Mouse (Mus musculus): Measurements from ENCODE around the gene Secisbp2. TPM values are rescaled to one million over a fixed set of nuclear protein-coding genes. Genes with fewer than 3 reads are reported as not detected.

Secisbp2 gene
- polyA plus RNA-seq, 1 experiment from 2014 or later, result 21.2 TPM

DNA sequence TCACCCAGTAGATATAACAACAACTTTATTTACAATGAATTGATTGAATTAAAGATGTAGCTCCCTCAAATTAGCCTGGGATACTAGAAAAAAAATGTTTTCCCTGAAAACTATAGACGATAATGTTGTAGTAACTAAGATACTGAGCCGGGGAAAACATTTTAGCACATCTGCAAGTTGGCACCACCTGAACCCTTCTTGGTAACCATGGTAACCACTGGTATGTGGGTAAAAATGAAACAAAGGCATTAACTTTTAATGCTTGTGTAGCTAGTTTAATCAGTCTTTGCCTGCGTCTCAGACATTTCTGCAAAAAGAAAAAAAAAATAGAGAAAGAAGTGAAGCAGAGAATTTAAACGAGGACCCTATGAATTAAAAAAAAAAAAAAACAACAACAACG is 40.0 kb upstream of the Secisbp2 start:
- no peaks in the 10 kb centered on the region for H3K4me1 ChIP-seq (replicated peaks; ENCODE audit: control insufficient read depth, insufficient read depth)
- H3K4me3 ChIP-seq (ENCODE audit: low read depth, low read length), result no peak overlapping the region
- no peak overlapping the region for H3K27ac ChIP-seq (replicated peaks)
- peak overlapping the region; percentile 23; the same call in 1 of the 2 replicates for H3K4me2 ChIP-seq (replicated peaks; ENCODE audit: low read depth)
- H3K36me3 ChIP-seq (ENCODE audit: control insufficient read depth, insufficient read depth, low read length), result no peaks in the 10 kb centered on the region
- H3K27me3 ChIP-seq (ENCODE audit: control insufficient read depth, insufficient read depth, low read length), result no peaks in the 10 kb centered on the region
- no peak overlapping the region for H3K9ac ChIP-seq (ENCODE audit: low read length)
- DNase-seq (ENCODE audit: low spot score), result no peak
- 33% methylated on average over 5 of the region's 5 CpGs for WGBS
- no peaks in the 10 kb centered on the region for H3K9me3 ChIP-seq (ENCODE audit: control insufficient read depth, low read length)
- no peak for ATAC-seq (ENCODE audit: low FRiP score, low TSS enrichment)
- TF ChIP-seq CTCF (IDR thresholded peaks at IDR 0.05; ENCODE audit: low read depth), result no peak
- TF ChIP-seq EP300 (optimal IDR thresholded peaks at IDR 0.05), result no peak

- H3K36me3 ChIP-seq (ENCODE audit: control insufficient read depth, insufficient read depth, low read length), result no peaks in the 10 kb centered on the region
- H3K27me3 ChIP-seq (ENCODE audit: control insufficient read depth, insufficient read depth, low read length), result no peaks in the 10 kb centered on the region
- TF ChIP-seq EP300 (optimal IDR thresholded peaks at IDR 0.05) (no peak), CTCF (IDR thresholded peaks at IDR 0.05; ENCODE audit: low read depth) (no peak)
- H3K9me3 ChIP-seq (ENCODE audit: control insufficient read depth, low read length), result no peaks in the 10 kb centered on the region
- H3K4me3 ChIP-seq (ENCODE audit: low read depth, low read length), result no peak overlapping the region
- no peak overlapping the region for H3K9ac ChIP-seq (ENCODE audit: low read length)
- 36% methylated on average over 10 of the region's 10 CpGs for WGBS
- H3K27ac ChIP-seq (replicated peaks), result no peak overlapping the region
- DNase-seq (ENCODE audit: low spot score) (no peak), ATAC-seq (ENCODE audit: low FRiP score, low TSS enrichment) (peak; percentile 62)
- no peaks in the 10 kb centered on the region for H3K4me1 ChIP-seq (replicated peaks; ENCODE audit: control insufficient read depth, insufficient read depth)
- no peak overlapping the region for H3K4me2 ChIP-seq (replicated peaks; ENCODE audit: low read depth)
These were observed 35.7 kb upstream of the Secisbp2 start for GRCm38 (mm10) chr13:51615815-51616214.

GRCm38 (mm10) chr13:51616417-51617044 is 35.0 kb upstream of the Secisbp2 start:
- TF ChIP-seq CTCF (IDR thresholded peaks at IDR 0.05; ENCODE audit: low read depth) (no peak), EP300 (optimal IDR thresholded peaks at IDR 0.05) (no peak)
- ATAC-seq (ENCODE audit: low FRiP score, low TSS enrichment) (no peak), DNase-seq (ENCODE audit: low spot score) (peak; percentile 28)
- Histone ChIP-seq H3K4me3 (ENCODE audit: low read depth, low read length) (no peak overlapping the region), H3K9ac (ENCODE audit: low read length) (no peak overlapping the region), H3K4me2 (replicated peaks; ENCODE audit: low read depth) (no peak overlapping the region), H3K27me3 (ENCODE audit: control insufficient read depth, insufficient read depth, low read length) (no peaks in the 10 kb centered on the region), H3K9me3 (ENCODE audit: control insufficient read depth, low read length) (no peaks in the 10 kb centered on the region), H3K36me3 (ENCODE audit: control insufficient read depth, insufficient read depth, low read length) (no peaks in the 10 kb centered on the region), H3K4me1 (replicated peaks; ENCODE audit: control insufficient read depth, insufficient read depth) (no peaks in the 10 kb centered on the region), H3K27ac (replicated peaks) (no peak overlapping the region)
- WGBS, result 17% methylated on average over 12 of the region's 12 CpGs

GRCm38 (mm10) chr13:51617306-51617705 is 34.2 kb upstream of the Secisbp2 start:
- H3K36me3 ChIP-seq (ENCODE audit: control insufficient read depth, insufficient read depth, low read length), result no peaks in the 10 kb centered on the region
- no peaks in the 10 kb centered on the region for H3K27me3 ChIP-seq (ENCODE audit: control insufficient read depth, insufficient read depth, low read length)
- no peaks in the 10 kb centered on the region for H3K4me1 ChIP-seq (replicated peaks; ENCODE audit: control insufficient read depth, insufficient read depth)
- TF ChIP-seq CTCF (IDR thresholded peaks at IDR 0.05; ENCODE audit: low read depth), result no peak
- TF ChIP-seq EP300 (optimal IDR thresholded peaks at IDR 0.05), result no peak
- no peaks in the 10 kb centered on the region for H3K9me3 ChIP-seq (ENCODE audit: control insufficient read depth, low read length)
- WGBS, result 22% methylated on average over 1 of the region's 1 CpGs
- no peak overlapping the region for H3K9ac ChIP-seq (ENCODE audit: low read length)
- no peak overlapping the region for H3K4me3 ChIP-seq (ENCODE audit: low read depth, low read length)
- DNase-seq (ENCODE audit: low spot score), result no peak
- H3K27ac ChIP-seq (replicated peaks), result no peak overlapping the region
- no peak for ATAC-seq (ENCODE audit: low FRiP score, low TSS enrichment)
- H3K4me2 ChIP-seq (replicated peaks; ENCODE audit: low read depth), result no peak overlapping the region

GRCm38 (mm10) chr13:51617861-51618260 is 33.6 kb upstream of the Secisbp2 start:
- TF ChIP-seq EP300 (optimal IDR thresholded peaks at IDR 0.05), result no peak
- TF ChIP-seq CTCF (IDR thresholded peaks at IDR 0.05; ENCODE audit: low read depth), result peak; percentile 89
- no peaks in the 10 kb centered on the region for H3K27me3 ChIP-seq (ENCODE audit: control insufficient read depth, insufficient read depth, low read length)
- peak; percentile 68; the same call in 1 of the 2 replicates for ATAC-seq (ENCODE audit: low FRiP score, low TSS enrichment)
- no peak overlapping the region for H3K9ac ChIP-seq (ENCODE audit: low read length)
- no peak overlapping the region for H3K27ac ChIP-seq (replicated peaks)
- no peak overlapping the region for H3K4me2 ChIP-seq (replicated peaks; ENCODE audit: low read depth)
- no peaks in the 10 kb centered on the region for H3K9me3 ChIP-seq (ENCODE audit: control insufficient read depth, low read length)
- no peak overlapping the region for H3K4me3 ChIP-seq (ENCODE audit: low read depth, low read length)
- DNase-seq (ENCODE audit: low spot score), result peak; percentile 72
- H3K4me1 ChIP-seq (replicated peaks; ENCODE audit: control insufficient read depth, insufficient read depth), result no peaks in the 10 kb centered on the region
- H3K36me3 ChIP-seq (ENCODE audit: control insufficient read depth, insufficient read depth, low read length), result no peaks in the 10 kb centered on the region
- 17% methylated on average over 6 of the region's 6 CpGs for WGBS

- no peak overlapping the region for H3K4me3 ChIP-seq (ENCODE audit: low read depth, low read length)
- no peaks in the 10 kb centered on the region for H3K4me1 ChIP-seq (replicated peaks; ENCODE audit: control insufficient read depth, insufficient read depth)
- no peak for TF ChIP-seq CTCF (IDR thresholded peaks at IDR 0.05; ENCODE audit: low read depth)
- TF ChIP-seq EP300 (optimal IDR thresholded peaks at IDR 0.05), result no peak
- H3K4me2 ChIP-seq (replicated peaks; ENCODE audit: low read depth), result no peak overlapping the region
- WGBS, result 25% methylated on average over 9 of the region's 9 CpGs
- no peak for DNase-seq (ENCODE audit: low spot score)
- H3K9me3 ChIP-seq (ENCODE audit: control insufficient read depth, low read length), result no peaks in the 10 kb centered on the region
- no peak overlapping the region for H3K9ac ChIP-seq (ENCODE audit: low read length)
- H3K27ac ChIP-seq (replicated peaks), result no peak overlapping the region
- H3K36me3 ChIP-seq (ENCODE audit: control insufficient read depth, insufficient read depth, low read length), result no peaks in the 10 kb centered on the region
- ATAC-seq (ENCODE audit: low FRiP score, low TSS enrichment), result 0 out of 2 replicates have a peak, but pooled peaks have one; percentile 3
- H3K27me3 ChIP-seq (ENCODE audit: control insufficient read depth, insufficient read depth, low read length), result no peaks in the 10 kb centered on the region
These were observed 32.9 kb upstream of the Secisbp2 start for GRCm38 (mm10) chr13:51618602-51619001.
